Mouse (Mus musculus): Measurements from ENCODE around the gene P2ry4. TPM values are rescaled to one million over a fixed set of nuclear protein-coding genes. Genes with fewer than 3 reads are reported as not detected.

The P2ry4 gene
- 0.27 TPM in 1 of 2 replicates, not detected in the other for polyA plus RNA-seq (2015; fragmentation: Nextera tagmentation; extraction: Ambion mirVana)

DNA sequence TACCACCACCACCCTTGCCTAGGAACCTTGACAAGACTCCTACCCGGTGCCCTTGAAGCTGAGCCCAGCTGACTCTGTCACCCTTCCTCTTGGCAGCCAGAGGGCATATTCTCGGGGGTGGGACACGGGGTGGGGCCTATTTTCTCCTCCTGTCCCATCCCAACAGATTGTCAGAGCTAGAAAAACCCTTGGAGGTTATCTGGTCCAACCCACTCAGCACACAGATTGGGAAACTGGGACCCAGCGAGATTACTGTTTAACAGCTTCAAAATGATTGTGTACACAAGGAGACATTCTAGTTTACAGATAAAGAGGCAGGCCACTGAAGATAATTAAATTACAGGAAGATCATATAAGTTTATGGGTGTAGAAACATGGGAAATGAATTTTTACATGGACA lies at the start of gene P2ry4:
Gene P2ry4 (minus strand): TSS at position 79 of the 400 bp plus-strand sequence.

DNA sequence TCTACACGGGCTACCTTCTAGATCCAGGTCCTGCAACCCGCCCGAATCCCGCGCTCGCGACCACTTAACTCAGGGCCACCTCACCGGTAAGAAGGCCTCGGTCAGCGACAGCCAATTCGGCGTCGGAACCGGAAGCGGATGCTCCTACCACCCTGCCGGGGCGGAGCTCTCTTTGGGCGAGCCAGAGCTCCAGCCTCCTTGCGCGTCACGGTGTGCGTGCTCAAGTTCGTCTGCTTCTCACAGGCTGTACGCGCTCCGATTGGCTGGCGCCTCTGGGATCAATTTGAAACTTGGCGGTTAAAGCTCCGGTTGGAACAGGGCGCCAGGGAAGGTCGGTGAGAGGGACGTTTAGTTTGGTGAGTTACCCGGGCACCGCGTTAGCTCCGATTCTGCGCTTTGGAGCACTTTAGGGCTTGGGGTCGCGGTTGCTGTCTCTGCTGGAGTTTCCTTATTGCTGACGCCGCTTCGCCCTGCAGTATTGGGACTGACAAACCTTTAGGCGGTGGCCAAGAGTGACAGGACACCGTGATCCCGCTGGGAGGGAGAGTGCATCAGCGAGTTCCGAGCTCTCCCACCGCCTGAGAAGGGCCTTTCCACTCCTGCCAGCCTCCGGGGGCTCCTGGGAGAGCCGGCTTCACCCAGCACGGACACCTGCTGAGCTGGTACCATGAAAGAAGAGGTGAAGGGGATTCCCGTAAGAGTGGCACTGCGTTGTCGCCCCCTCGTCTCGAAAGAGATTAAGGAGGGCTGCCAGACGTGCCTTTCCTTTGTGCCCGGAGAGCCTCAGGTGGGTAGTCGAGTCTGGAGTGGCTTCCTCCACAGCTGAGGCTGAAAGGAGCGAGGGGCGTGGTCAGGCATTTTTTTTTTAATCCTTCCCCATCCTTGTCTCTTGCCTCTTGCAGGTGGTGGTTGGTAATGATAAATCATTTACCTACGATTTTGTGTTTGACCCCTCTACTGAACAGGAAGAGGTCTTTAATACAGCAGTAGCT lies 31.4 kb upstream of the P2ry4 start, which contains the start of gene Pdzd11:
Gene Pdzd11 (minus strand): TSS at position 767 of the 992 bp plus-strand sequence.

DNA sequence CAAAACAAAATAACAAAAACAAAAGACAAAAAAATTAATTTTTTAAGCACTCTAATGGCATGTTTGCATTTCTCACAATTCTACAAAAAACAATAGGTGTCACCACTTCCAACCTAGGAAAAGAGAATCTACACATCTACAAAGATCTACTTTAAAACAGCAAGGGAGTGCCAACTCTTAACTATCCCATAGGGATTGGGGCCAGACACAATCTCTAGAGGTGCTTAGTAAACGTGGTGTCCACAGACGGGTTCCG lies 30.8 kb upstream of the P2ry4 start, which contains the start of gene Kif4:
Gene Kif4 (plus strand): TSS at position 192 of the 256 bp plus-strand sequence.

DNA sequence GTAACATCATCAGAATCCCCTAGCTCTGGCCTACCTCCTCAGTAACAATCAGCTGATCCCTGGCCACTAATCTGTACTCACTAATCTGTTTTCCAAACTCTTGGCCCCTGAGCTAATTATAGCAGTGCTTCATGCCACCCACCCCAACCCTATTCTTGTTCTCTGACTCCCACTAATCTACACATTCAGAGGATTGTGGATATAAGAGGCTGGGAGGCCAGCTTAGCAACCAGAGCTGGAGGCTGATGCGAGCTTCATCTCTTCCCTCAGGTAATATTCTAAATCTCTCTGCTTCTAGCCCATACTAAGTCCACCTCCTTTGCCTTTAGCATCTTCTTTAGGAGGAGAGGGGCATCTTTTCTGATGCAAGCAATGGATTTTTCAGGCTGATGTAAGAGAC lies 10.6 kb upstream of the P2ry4 start, which contains the start of gene Arr3:
Gene Arr3 (plus strand): TSS at position 184 of the 400 bp plus-strand sequence.

DNA sequence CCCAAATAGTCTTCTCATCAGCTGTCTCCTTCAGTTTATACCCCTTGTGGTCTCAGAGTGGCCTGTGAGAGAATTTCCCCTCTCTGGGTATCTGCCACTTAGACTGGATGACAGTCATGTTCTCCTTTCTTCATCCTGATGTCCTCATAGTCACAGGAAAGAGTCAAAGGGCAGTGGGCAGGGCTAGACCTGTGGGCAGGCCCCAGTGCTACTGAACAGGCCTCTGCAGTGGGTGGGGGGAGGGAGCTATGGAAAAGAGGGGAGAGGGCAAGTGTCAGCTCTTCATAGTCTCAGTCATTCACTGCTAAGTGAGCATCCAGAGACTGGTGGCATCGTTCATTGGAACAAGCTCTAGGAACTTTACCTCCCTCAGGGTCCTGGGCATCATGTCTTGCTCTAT lies 22.7 kb downstream of the P2ry4 start, which contains the start of gene Awat1:
Gene Awat1 (plus strand): TSS at position 301 of the 400 bp plus-strand sequence.

Other genes with a start within 250 kb of the P2ry4 start
- gene Otud6a, start 165.9 kb downstream of the P2ry4 start, polyA plus RNA-seq (2015; fragmentation: Nextera tagmentation; extraction: Ambion mirVana): not detected in 2 replicates
- gene Awat2, start 152.2 kb downstream of the P2ry4 start, polyA plus RNA-seq (2015; fragmentation: Nextera tagmentation; extraction: Ambion mirVana): 0.21 and 0.52 TPM in 2 replicates
- 24.6 and 25.6 TPM in 2 replicates for gene Igbp1, start 100.6 kb downstream of the P2ry4 start, polyA plus RNA-seq (2015; fragmentation: Nextera tagmentation; extraction: Ambion mirVana)
- gene Dgat2l6, start 70.0 kb downstream of the P2ry4 start, polyA plus RNA-seq (2015; fragmentation: Nextera tagmentation; extraction: Ambion mirVana): not detected in 2 replicates
- gene Awat1, start 22.6 kb downstream of the P2ry4 start, polyA plus RNA-seq (2015; fragmentation: Nextera tagmentation; extraction: Ambion mirVana): not detected in 2 replicates
- gene Arr3, start 10.6 kb upstream of the P2ry4 start, polyA plus RNA-seq (2015; fragmentation: Nextera tagmentation; extraction: Ambion mirVana): not detected in 2 replicates
- 3.4 and 4.0 TPM in 2 replicates for gene Kif4, start 30.9 kb upstream of the P2ry4 start, polyA plus RNA-seq (2015; fragmentation: Nextera tagmentation; extraction: Ambion mirVana)
- 52.0 and 60.6 TPM in 2 replicates for gene Pdzd11, start 31.7 kb upstream of the P2ry4 start, polyA plus RNA-seq (2015; fragmentation: Nextera tagmentation; extraction: Ambion mirVana)
- gene Gdpd2, start 135.0 kb upstream of the P2ry4 start, polyA plus RNA-seq (2015; fragmentation: Nextera tagmentation; extraction: Ambion mirVana): 1.4 and 2.5 TPM in 2 replicates
- gene Dlg3, start 172.9 kb upstream of the P2ry4 start, polyA plus RNA-seq (2015; fragmentation: Nextera tagmentation; extraction: Ambion mirVana): 0.34 and 0.62 TPM in 2 replicates